14 mouse cellular contexts compared by ENCODE assay signal in the genomic region with DNA sequence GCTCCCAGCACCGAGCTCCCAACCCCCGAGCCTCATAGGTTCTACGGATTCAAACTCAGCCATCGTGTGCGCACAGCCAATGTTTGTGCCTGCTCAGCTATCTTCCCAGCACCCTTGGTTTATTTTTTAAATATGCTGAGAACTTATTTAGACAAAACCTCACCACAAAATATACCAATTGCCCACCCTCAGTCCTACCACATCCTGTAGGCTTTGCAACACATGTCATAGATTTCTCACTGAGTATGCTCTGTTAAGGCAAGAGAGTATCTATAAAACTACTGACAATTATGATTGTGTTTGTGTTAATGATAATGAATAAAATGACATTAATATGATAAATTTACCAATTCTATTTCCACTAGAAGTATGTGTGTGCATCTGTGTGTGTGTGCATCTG.
"Had no signal": no experiment of that assay in that cellular context is flagged by ENCODE, and none has a peak within 500 bp of the region (broad histone marks: within the 10 kb centered on the region; RNA-seq: fewer than 3 reads in every experiment).

No protein-coding gene starts in this region.

- H3K4me1 ChIP-seq: limb, embryonic 10.5 days; liver, embryonic 15.5 days; midbrain, embryonic 15.5 days had no signal

- H3K27me3 ChIP-seq: liver, embryonic 15.5 days; midbrain, embryonic 15.5 days had no signal

- H3K9ac ChIP-seq: liver, embryonic 15.5 days; lung, embryonic 14.5 days; midbrain, embryonic 15.5 days had no signal

- H3K4me3 ChIP-seq: left cerebral cortex, adult 2 months; limb, embryonic 10.5 days; liver, embryonic 15.5 days; megakaryocyte, embryonic 14.5 days; midbrain, embryonic 15.5 days had no signal

- H3K36me3 ChIP-seq: limb, embryonic 10.5 days; liver, embryonic 15.5 days; midbrain, embryonic 15.5 days had no signal

- ATAC-seq: midbrain, embryonic 15.5 days had no signal

- H3K9me3 ChIP-seq: limb, embryonic 10.5 days; liver, embryonic 15.5 days; midbrain, embryonic 15.5 days had no signal

- H3K4me2 ChIP-seq: liver, embryonic 11.5 days; liver, embryonic 15.5 days; lung, embryonic 14.5 days; midbrain, embryonic 11.5 days; midbrain, embryonic 15.5 days had no signal

- H3K27ac ChIP-seq: left cerebral cortex, adult 2 months; limb, embryonic 10.5 days; liver, embryonic 15.5 days; macrophage; midbrain, embryonic 15.5 days; stomach, postnatal 0 days had no signal

- DNase-seq: kidney, adult 8-10 months; kidney, postnatal 25 days; lung, embryonic 14.5 days; lung, postnatal 14 days; thymus, postnatal 25 days had no signal
